Mouse (Mus musculus) midbrain, embryonic 16.5 days (tissue): ENCODE measurements around the gene Rbfox1. TPM values are rescaled to one million over a fixed set of nuclear protein-coding genes. Genes with fewer than 3 reads are reported as not detected.

Experiments
- ATAC-seq: fragments of 200-750 bp; cut with Nextera tagmentation; 2 replicates; pipeline ENCODE4 v1.8.0; 2017; ENCODE audit warnings: moderate TSS enrichment
- H3K27ac ChIP-seq: fragments of 300-500 bp; sonication (generic); 2 replicates; pipeline ENCODE4 v1.5.1; 2014; ENCODE audit warnings: mild to moderate bottlenecking, low read length, mixed read lengths
- H3K27me3 ChIP-seq: fragments of 300-500 bp; sonication (generic); 2 replicates; pipeline ENCODE4 v1.6.1; 2014; ENCODE audit warnings: low read depth, low read length, mixed read lengths; ENCODE audit not compliant: control insufficient read depth, insufficient read depth
- H3K36me3 ChIP-seq: fragments of 300-500 bp; sonication (generic); 2 replicates; pipeline ENCODE4 v1.6.1; 2014; ENCODE audit warnings: mild to moderate bottlenecking, low read length, moderate library complexity, mixed read lengths; ENCODE audit not compliant: control insufficient read depth, insufficient read depth
- H3K4me1 ChIP-seq: fragments of 300-500 bp; sonication (generic); 2 replicates; pipeline ENCODE4 v1.6.1; 2014; ENCODE audit warnings: mild to moderate bottlenecking, low read length, mixed read lengths; ENCODE audit not compliant: control insufficient read depth, insufficient read depth
- H3K4me2 ChIP-seq: fragments of 300-500 bp; sonication (generic); 2 replicates; pipeline ENCODE4 v1.6.1; 2014; ENCODE audit warnings: mild to moderate bottlenecking, low read length, mixed read lengths
- H3K4me3 ChIP-seq: fragments of 300-500 bp; sonication (generic); 2 replicates; pipeline ENCODE4 v1.5.1; 2014; ENCODE audit warnings: low read depth, mild to moderate bottlenecking, low read length, moderate library complexity, mixed read lengths
- H3K9ac ChIP-seq: fragments of 300-500 bp; sonication (generic); 2 replicates; pipeline ENCODE4 v1.6.1; 2014; ENCODE audit warnings: low read depth, low read length, mixed read lengths
- H3K9me3 ChIP-seq: fragments of 300-500 bp; sonication (generic); replicated peaks from 2 replicates; pipeline ENCODE4 v1.6.1; 2014; ENCODE audit warnings: mild to moderate bottlenecking, low read length, mixed read lengths; ENCODE audit not compliant: control insufficient read depth, poor library complexity, severe bottlenecking
- WGBS: fragments of 180-500 bp; shearing (Covaris S2); extraction: QIAGEN DNeasy Blood & Tissue Kit; methylation state at CpG from one replicate; pipeline ENCODE4 v1.1.7; 2014; 5-methylcytosine and 5-hydroxymethylcytosine counted together
- polyA plus RNA-seq: library from polyadenylated mRNA; unstranded; fragments of >200 nt; fragmentation: Nextera tagmentation; extraction: Ambion mirVana; gene quantifications from 2 replicates; pipeline ENCODE4 v1.2.1, GENCODE M21; 2015

The Rbfox1 gene
- polyA plus RNA-seq, 1 experiment from 2014 or later = 259 TPM

DNA sequence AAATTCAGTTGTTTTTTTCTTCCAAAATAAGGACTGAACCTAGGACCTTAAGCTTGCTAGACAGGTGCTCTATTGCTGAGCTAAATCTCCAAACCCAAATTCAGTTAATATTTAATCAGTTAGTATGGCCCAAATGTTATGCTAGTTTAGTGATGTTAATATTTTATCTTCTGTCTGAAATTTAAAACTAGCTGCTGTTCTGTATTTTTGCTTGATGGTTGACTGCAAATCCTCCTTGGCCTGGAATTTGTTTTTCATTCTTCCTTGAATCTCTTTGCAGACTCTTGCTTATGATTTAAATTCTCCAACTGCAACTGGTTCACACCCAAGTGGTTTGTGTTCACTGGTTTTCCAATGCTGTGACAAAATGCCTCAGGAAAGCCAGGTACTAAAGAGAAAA is 121.8 kb downstream of the Rbfox1 start:
- ATAC-seq = no peak
- H3K27ac ChIP-seq = no peak overlapping the region
- H3K4me2 ChIP-seq = no peak overlapping the region
- no peaks in the 10 kb centered on the region for H3K9me3 ChIP-seq
- no peaks in the 10 kb centered on the region for H3K4me1 ChIP-seq
- H3K27me3 ChIP-seq = no peaks in the 10 kb centered on the region
- no peak overlapping the region for H3K4me3 ChIP-seq
- H3K36me3 ChIP-seq = no peaks in the 10 kb centered on the region
- H3K9ac ChIP-seq = no peak overlapping the region

DNA sequence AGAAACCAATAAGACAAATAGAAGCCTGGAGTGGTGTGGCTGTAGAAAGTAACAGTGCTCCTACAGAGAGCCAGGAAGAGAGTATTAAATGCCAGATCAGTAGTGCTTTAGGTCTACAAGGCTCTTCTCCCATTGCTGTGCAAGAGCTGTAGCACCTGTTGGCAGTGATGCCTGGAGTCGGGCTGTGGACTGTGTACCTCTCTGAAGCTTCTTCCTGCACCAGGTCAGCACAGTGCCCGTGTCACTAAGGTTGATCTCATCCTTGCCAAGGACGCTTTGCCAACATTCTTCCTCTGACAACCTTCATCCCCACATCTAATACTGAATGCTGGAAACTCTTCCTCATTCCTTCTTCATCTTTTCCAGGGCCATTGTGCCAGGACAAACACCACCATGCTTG is 127.7 kb downstream of the Rbfox1 start:
- Histone ChIP-seq H3K36me3 (no peaks in the 10 kb centered on the region), H3K9ac (no peak overlapping the region), H3K4me2 (no peak overlapping the region), H3K4me3 (no peak overlapping the region), H3K4me1 (no peaks in the 10 kb centered on the region), H3K27ac (no peak overlapping the region), H3K9me3 (no peaks in the 10 kb centered on the region), H3K27me3 (no peaks in the 10 kb centered on the region)
- 83% methylated on average over 3 of the region's 3 CpGs for WGBS
- no peak for ATAC-seq

DNA sequence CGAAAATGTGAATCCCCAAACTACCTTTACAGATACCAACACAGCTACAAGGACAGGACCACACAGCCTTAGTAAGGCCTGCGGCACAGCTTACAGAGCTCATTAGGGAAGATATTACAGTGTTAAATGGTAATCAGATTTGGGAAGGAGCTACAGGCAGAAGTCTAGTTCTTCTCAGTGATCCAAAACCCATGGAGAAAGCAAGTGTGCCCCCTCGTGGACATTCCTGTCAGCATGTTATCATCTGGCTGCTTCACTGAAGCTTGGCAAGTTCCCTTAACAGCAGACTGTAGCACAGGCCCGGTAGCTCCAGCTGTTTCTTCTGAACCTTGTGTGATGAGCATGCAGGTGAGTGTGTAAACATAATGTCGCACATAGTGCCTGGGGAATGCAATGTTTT is 133.5 kb downstream of the Rbfox1 start:
- H3K4me3 ChIP-seq = no peak overlapping the region
- H3K27me3 ChIP-seq = no peaks in the 10 kb centered on the region; the same call in 1 of the 2 replicates
- no peaks in the 10 kb centered on the region for H3K9me3 ChIP-seq
- H3K9ac ChIP-seq = no peak overlapping the region
- 44% methylated on average over 5 of the region's 5 CpGs for WGBS
- H3K4me2 ChIP-seq = no peak overlapping the region
- H3K27ac ChIP-seq = no peak overlapping the region
- no peaks in the 10 kb centered on the region for H3K36me3 ChIP-seq
- no peaks in the 10 kb centered on the region for H3K4me1 ChIP-seq
- peak; percentile 64; the same call in 1 of the 2 replicates for ATAC-seq

DNA sequence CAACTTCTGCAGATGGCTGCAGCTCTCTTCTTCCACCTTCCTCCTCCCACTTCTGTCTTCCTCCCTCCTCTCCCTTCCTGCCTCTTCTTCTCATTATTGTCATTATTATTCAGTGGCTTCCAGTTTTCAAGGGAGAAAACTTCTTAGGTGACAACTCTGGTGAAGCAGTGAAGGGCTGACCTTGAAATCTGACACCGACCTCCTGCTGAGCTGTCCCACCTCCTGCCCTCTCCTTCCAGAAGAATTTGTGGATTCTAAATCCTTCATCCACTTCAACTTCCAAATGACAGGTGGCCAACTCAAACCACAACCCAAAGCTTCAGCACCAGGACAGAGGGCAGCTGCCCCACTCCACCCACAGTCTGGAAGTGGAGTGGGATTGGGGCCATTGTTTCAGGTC is 134.2 kb downstream of the Rbfox1 start:
- no peak overlapping the region for H3K27ac ChIP-seq
- H3K4me1 ChIP-seq = no peaks in the 10 kb centered on the region
- no peaks in the 10 kb centered on the region; the same call in 1 of the 2 replicates for H3K27me3 ChIP-seq
- no peak overlapping the region for H3K9ac ChIP-seq
- WGBS = 46% methylated on average over 1 of the region's 1 CpGs
- no peaks in the 10 kb centered on the region for H3K9me3 ChIP-seq
- H3K4me3 ChIP-seq = no peak overlapping the region
- H3K4me2 ChIP-seq = no peak overlapping the region
- ATAC-seq = no peak
- no peaks in the 10 kb centered on the region for H3K36me3 ChIP-seq

DNA sequence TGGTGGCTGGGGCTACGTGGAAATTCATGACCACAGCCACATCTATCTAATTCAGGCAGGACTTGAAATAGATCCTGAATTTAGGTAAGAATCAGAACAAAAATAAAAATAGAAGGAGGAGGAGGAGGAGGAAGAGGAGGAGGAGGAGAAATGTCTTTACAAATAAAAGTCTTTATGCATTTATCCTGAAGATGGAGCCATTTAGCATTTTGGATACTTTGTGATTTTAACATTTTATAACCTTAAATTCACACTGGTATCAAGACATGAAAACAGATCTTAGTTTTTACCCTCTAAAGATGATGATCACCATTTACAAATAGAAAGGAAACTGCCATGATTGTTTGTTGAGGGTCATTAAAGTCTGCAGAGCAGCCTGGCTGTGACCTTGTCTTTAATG is 146.1 kb downstream of the Rbfox1 start:
- Histone ChIP-seq H3K4me3 (no peak overlapping the region), H3K9ac (no peak overlapping the region), H3K36me3 (no peaks in the 10 kb centered on the region), H3K27ac (no peak overlapping the region), H3K4me1 (no peaks in the 10 kb centered on the region), H3K9me3 (no peaks in the 10 kb centered on the region), H3K4me2 (no peak overlapping the region), H3K27me3 (no peaks in the 10 kb centered on the region)
- 79% methylated on average over 1 of the region's 1 CpGs for WGBS
- ATAC-seq = no peak

DNA sequence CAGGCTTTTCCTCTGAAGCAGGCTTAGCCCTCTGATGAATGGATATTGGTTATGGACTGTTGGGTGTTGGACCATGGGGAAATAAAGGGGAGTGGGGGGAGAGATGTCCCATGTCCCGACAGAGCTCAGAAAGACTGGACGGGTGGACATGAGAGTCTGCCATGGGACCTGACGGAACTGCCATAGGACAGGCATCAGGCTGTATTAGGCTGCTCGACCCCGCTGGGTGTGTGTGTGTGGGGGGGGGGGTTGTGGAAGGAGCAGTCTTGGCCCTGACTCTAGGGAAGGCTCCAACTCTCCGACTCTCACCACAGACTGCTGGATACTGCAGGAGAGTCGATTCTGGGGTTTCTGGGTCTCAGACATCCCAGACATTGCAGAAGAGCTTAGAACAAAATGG is 147.4 kb downstream of the Rbfox1 start:
- H3K27ac ChIP-seq = no peak overlapping the region
- H3K4me3 ChIP-seq = no peak overlapping the region
- no peak overlapping the region for H3K9ac ChIP-seq
- H3K9me3 ChIP-seq = no peaks in the 10 kb centered on the region
- no peak overlapping the region for H3K4me2 ChIP-seq
- ATAC-seq = no peak
- WGBS = 98% methylated on average over 7 of the region's 7 CpGs
- H3K27me3 ChIP-seq = no peaks in the 10 kb centered on the region
- H3K4me1 ChIP-seq = 0 out of 2 replicates have a peak, but pooled peaks cover 2% of the 10 kb centered on the region
- H3K36me3 ChIP-seq = no peaks in the 10 kb centered on the region

DNA sequence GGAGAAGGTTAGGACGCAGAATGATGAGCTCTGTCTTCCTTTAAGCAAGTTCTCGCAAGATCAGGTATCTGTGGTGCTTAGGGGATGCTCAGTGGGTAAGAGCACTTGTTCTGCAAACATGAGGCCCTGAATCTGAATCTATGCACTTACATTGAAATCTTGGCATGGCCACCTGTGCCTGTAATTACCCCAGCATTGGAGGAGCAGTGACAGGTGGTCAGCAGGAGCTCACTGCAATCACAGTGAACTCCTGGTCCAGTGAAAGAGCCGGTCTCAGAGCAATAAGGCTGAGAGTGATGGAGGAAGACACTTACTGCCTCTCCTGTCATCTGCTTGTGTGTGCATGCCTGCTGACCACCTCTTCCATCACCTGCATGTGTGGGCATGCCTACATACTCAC is 149.7 kb downstream of the Rbfox1 start:
- no peaks in the 10 kb centered on the region for H3K27me3 ChIP-seq
- H3K36me3 ChIP-seq = no peaks in the 10 kb centered on the region
- H3K4me3 ChIP-seq = no peak overlapping the region
- H3K4me2 ChIP-seq = no peak overlapping the region
- no peak overlapping the region for H3K9ac ChIP-seq
- H3K4me1 ChIP-seq = 0 out of 2 replicates have a peak, but pooled peaks cover 2% of the 10 kb centered on the region
- WGBS = 80% methylated on average over 3 of the region's 3 CpGs
- no peaks in the 10 kb centered on the region for H3K9me3 ChIP-seq
- ATAC-seq = no peak
- H3K27ac ChIP-seq = no peak overlapping the region

DNA sequence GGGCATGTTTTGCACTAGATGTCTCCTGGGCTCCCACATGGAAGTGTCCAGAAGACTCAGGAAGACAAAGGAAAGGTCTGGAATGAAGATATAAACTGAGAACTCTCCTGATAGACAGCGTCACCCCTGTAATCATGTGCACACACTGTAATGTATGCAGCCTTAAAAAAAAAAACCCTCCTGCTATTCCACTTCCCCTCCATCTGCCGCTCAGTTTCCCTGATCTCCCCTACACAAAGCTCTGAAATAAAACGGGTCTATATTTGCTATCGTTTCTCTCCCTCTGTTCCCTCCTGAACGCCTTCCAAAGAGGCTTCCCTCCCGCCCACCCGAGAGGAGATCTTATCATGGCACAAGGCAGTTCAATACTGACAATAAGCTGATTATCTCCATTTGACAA is 151.9 kb downstream of the Rbfox1 start:
- Histone ChIP-seq H3K4me1 (0 out of 2 replicates have a peak, but pooled peaks cover 2% of the 10 kb centered on the region), H3K27ac (no peak overlapping the region), H3K4me3 (no peak overlapping the region), H3K9ac (no peak overlapping the region), H3K36me3 (no peaks in the 10 kb centered on the region), H3K4me2 (no peak overlapping the region), H3K9me3 (no peaks in the 10 kb centered on the region), H3K27me3 (no peaks in the 10 kb centered on the region)
- no peak for ATAC-seq
- WGBS = 26% methylated on average over 7 of the region's 7 CpGs

DNA sequence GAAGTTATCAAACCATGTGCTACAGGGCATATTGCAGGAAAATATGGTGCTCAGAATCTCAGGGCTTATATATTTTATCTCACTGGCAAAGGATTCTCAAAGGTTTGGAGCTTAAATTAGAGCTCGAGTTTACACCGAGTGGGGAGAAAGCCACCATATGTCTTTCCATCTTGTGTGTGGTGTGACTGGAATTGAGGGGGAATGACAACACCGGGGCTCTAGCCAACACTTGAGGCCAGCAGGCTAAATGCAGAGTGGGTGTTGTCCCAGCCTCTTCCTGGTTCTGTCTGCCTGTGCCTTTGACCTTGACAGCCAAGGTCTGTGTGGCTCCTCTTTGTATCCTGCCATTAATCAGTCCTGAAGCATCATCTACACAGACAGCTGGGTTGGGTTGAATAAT is 157.6 kb downstream of the Rbfox1 start:
- no peak for ATAC-seq
- no peaks in the 10 kb centered on the region for H3K4me1 ChIP-seq
- no peaks in the 10 kb centered on the region for H3K9me3 ChIP-seq
- H3K9ac ChIP-seq = no peak overlapping the region
- no peaks in the 10 kb centered on the region for H3K36me3 ChIP-seq
- H3K27ac ChIP-seq = no peak overlapping the region
- no peak overlapping the region for H3K4me3 ChIP-seq
- H3K4me2 ChIP-seq = no peak overlapping the region
- no peaks in the 10 kb centered on the region for H3K27me3 ChIP-seq
- 88% methylated on average over 3 of the region's 3 CpGs for WGBS

DNA sequence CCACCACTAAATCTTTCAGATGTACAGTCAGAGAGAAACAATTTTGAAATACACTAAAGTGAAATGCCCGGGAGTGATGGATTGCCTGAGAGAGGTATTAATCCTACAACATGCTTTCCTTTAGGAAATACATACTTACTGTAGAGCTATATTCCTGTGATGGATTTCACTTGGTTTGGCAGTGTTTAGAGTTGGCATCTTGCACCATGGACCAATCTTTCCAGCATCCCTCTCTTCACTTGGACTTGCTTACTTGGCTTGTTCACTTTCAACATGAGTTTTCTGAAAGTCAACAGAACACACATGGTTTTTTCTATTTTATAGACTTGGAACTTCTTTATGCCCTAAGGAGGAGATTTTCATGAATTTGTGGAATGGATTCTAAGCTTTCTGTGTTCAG is 163.4 kb downstream of the Rbfox1 start:
- Histone ChIP-seq H3K9ac (no peak overlapping the region), H3K4me2 (no peak overlapping the region), H3K9me3 (no peaks in the 10 kb centered on the region), H3K4me1 (no peaks in the 10 kb centered on the region), H3K36me3 (no peaks in the 10 kb centered on the region), H3K27me3 (no peaks in the 10 kb centered on the region), H3K4me3 (no peak overlapping the region), H3K27ac (no peak overlapping the region)
- WGBS = 90% methylated on average over 1 of the region's 1 CpGs
- ATAC-seq = no peak
